Mouse (Mus musculus): ENCODE results near the gene Rph3a. TPM values are rescaled to one million over a fixed set of nuclear protein-coding genes. Genes with fewer than 3 reads are reported as not detected.

The Rph3a gene
- total and polyA plus RNA-seq, 3 experiments, result not detected

- Histone ChIP-seq H3K27ac (ENCODE audit: control insufficient read depth, low read depth, low read length) (no peak overlapping the region), H3K9ac (ENCODE audit: control insufficient read depth, low read depth, low read length, poor library complexity, severe bottlenecking) (no peak overlapping the region), H3K36me3 (ENCODE audit: control insufficient read depth in 1 of 2, insufficient read depth in 2 of 2, low read length in 2 of 2) (no peaks in the 10 kb centered on the region), H3K27me3 (ENCODE audit: control insufficient read depth in 1 of 2, insufficient read depth in 2 of 2, low read length in 2 of 2) (no peaks in the 10 kb centered on the region), H3K4me3 (ENCODE audit: control insufficient read depth in 1 of 2, insufficient read depth in 1 of 2, low read depth in 2 of 2, low read length in 2 of 2) (no peak overlapping the region), H3K4me1 (ENCODE audit: control insufficient read depth in 1 of 2, insufficient read depth in 2 of 2, low read length in 2 of 2) (no peaks in the 10 kb centered on the region), H3K9me3 (replicated peaks; ENCODE audit: insufficient read depth, low read length) (no peaks in the 10 kb centered on the region), H3K79me2 (ENCODE audit: control insufficient read depth, insufficient read depth, low read length, poor library complexity) (no peaks in the 10 kb centered on the region)
- no peak for DNase-seq (ENCODE audit: low read depth, low spot score)
- no peak for TF ChIP-seq E2F4 (IDR thresholded peaks at IDR 0.05; ENCODE audit: borderline replicate concordance, low read depth, low read length)
- TF ChIP-seq TBP (IDR thresholded peaks at IDR 0.05; ENCODE audit: low read depth, low read length), result no peak
- no peak for TF ChIP-seq GABPA (IDR thresholded peaks at IDR 0.05; ENCODE audit: low read depth, low read length)
- no peak for TF ChIP-seq ETS1 (IDR thresholded peaks at IDR 0.05; ENCODE audit: low read depth, low read length)
- TF ChIP-seq UBTF (IDR thresholded peaks at IDR 0.05; ENCODE audit: borderline replicate concordance, insufficient read depth, low read depth, low read length), result no peak
- TF ChIP-seq MXI1 (IDR thresholded peaks at IDR 0.05; ENCODE audit: low read depth, low read length), result no peak
- TF ChIP-seq GATA1 (IDR thresholded peaks at IDR 0.05; ENCODE audit: low read depth, low read length), result no peak
- TF ChIP-seq MYC (IDR thresholded peaks at IDR 0.05; ENCODE audit: low read depth, low read length), result no peak
- no peak for TF ChIP-seq SMC3 (IDR thresholded peaks at IDR 0.05; ENCODE audit: low read depth, low read length)
- TF ChIP-seq USF1 (IDR thresholded peaks at IDR 0.05; ENCODE audit: low read depth, low read length), result no peak
- no peak for TF ChIP-seq CHD2 (IDR thresholded peaks at IDR 0.05; ENCODE audit: low read length)
- TF ChIP-seq HCFC1 (IDR thresholded peaks at IDR 0.05; ENCODE audit: low read depth, low read length), result no peak
- no peak for TF ChIP-seq ZC3H11A (IDR thresholded peaks at IDR 0.05; ENCODE audit: low read depth, low read length)
- no peak for TF ChIP-seq ZMIZ1 (IDR thresholded peaks at IDR 0.05; ENCODE audit: low read depth, low read length)
- TF ChIP-seq MYB (IDR thresholded peaks at IDR 0.05; ENCODE audit: low read depth, low read length), result no peak
- no peak for TF ChIP-seq MAFK (IDR thresholded peaks at IDR 0.05; ENCODE audit: borderline replicate concordance, low read depth, low read length)
These were observed 9.6 kb upstream of the Rph3a start for GRCm38 (mm10) chr5:121019505-121019904.

GRCm38 (mm10) chr5:121017699-121018098 lies 7.8 kb upstream of the Rph3a start:
- Histone ChIP-seq H3K79me2 (ENCODE audit: control insufficient read depth, insufficient read depth, low read length, poor library complexity) (no peaks in the 10 kb centered on the region), H3K4me1 (ENCODE audit: control insufficient read depth in 1 of 2, insufficient read depth in 2 of 2, low read length in 2 of 2) (no peaks in the 10 kb centered on the region), H3K27ac (ENCODE audit: control insufficient read depth, low read depth, low read length) (no peak overlapping the region), H3K27me3 (ENCODE audit: control insufficient read depth in 1 of 2, insufficient read depth in 2 of 2, low read length in 2 of 2) (no peaks in the 10 kb centered on the region), H3K9me3 (replicated peaks; ENCODE audit: insufficient read depth, low read length) (no peaks in the 10 kb centered on the region), H3K4me3 (ENCODE audit: control insufficient read depth in 1 of 2, insufficient read depth in 1 of 2, low read depth in 2 of 2, low read length in 2 of 2) (no peak overlapping the region), H3K9ac (ENCODE audit: control insufficient read depth, low read depth, low read length, poor library complexity, severe bottlenecking) (no peak overlapping the region), H3K36me3 (ENCODE audit: control insufficient read depth in 1 of 2, insufficient read depth in 2 of 2, low read length in 2 of 2) (no peaks in the 10 kb centered on the region)
- no peak for DNase-seq (ENCODE audit: low read depth, low spot score)
- no peak for TF ChIP-seq SMC3 (IDR thresholded peaks at IDR 0.05; ENCODE audit: low read depth, low read length)
- TF ChIP-seq ZC3H11A (IDR thresholded peaks at IDR 0.05; ENCODE audit: low read depth, low read length), result no peak
- no peak for TF ChIP-seq NELFE (IDR thresholded peaks at IDR 0.05; ENCODE audit: low read depth, low read length)
- no peak for TF ChIP-seq MYB (IDR thresholded peaks at IDR 0.05; ENCODE audit: low read depth, low read length)
- TF ChIP-seq MAX (IDR thresholded peaks at IDR 0.05; ENCODE audit: low read length), result no peak

All from MEL (cell line).